Mouse (Mus musculus): ENCODE data around the gene Mtmr4. TPM values are rescaled to one million over a fixed set of nuclear protein-coding genes. Genes with fewer than 3 reads are reported as not detected.

Mtmr4 gene
- polyA plus RNA-seq, 1 experiment from 2014 or later = 65.1 TPM

- WGBS = 0% methylated on average over 14 of the region's 15 CpGs
- Histone ChIP-seq H3K9ac (replicated peaks; ENCODE audit: low read depth, low read length) (peak overlapping the region; percentile 77), H3K4me1 (replicated peaks; ENCODE audit: control insufficient read depth, insufficient read depth, low read length) (peaks cover 47% of the 10 kb centered on the region), H3K4me3 (replicated peaks; ENCODE audit: low read length) (peak overlapping the region; percentile 79), H3K9me3 (ENCODE audit: control insufficient read depth, low read length) (no peaks in the 10 kb centered on the region), H3K36me3 (ENCODE audit: control insufficient read depth, insufficient read depth) (no peaks in the 10 kb centered on the region), H3K4me2 (ENCODE audit: low read length) (peak overlapping the region; percentile 89), H3K27me3 (replicated peaks; ENCODE audit: control insufficient read depth, insufficient read depth, low read length) (no peaks in the 10 kb centered on the region), H3K27ac (ENCODE audit: low read length) (peak overlapping the region; percentile 92)
- no peak for ATAC-seq
Measured at GRCm38 (mm10) chr11:87592354-87592695, 363 bp downstream of the Mtmr4 start.

GRCm38 (mm10) chr11:87592713-87593598 is 994 bp downstream of the Mtmr4 start:
- 37% methylated on average over 13 of the region's 13 CpGs for WGBS
- Histone ChIP-seq H3K4me2 (ENCODE audit: low read length) (peak overlapping the region; percentile 89), H3K4me1 (replicated peaks; ENCODE audit: control insufficient read depth, insufficient read depth, low read length) (peaks cover 49% of the 10 kb centered on the region), H3K27ac (ENCODE audit: low read length) (peak overlapping the region; percentile 92), H3K4me3 (replicated peaks; ENCODE audit: low read length) (peak overlapping the region; percentile 79), H3K27me3 (replicated peaks; ENCODE audit: control insufficient read depth, insufficient read depth, low read length) (no peaks in the 10 kb centered on the region), H3K9ac (replicated peaks; ENCODE audit: low read depth, low read length) (peak overlapping the region; percentile 77), H3K9me3 (ENCODE audit: control insufficient read depth, low read length) (no peaks in the 10 kb centered on the region), H3K36me3 (ENCODE audit: control insufficient read depth, insufficient read depth) (peaks cover 4% of the 10 kb centered on the region; the same call in 1 of the 2 replicates)
- ATAC-seq = no peak

- H3K4me2 ChIP-seq (ENCODE audit: low read length) = peak overlapping the region; percentile 53
- 2% methylated on average over 22 of the region's 37 CpGs for WGBS
- peak; percentile 53 for ATAC-seq
- peaks cover 18% of the 10 kb centered on the region for H3K36me3 ChIP-seq (ENCODE audit: control insufficient read depth, insufficient read depth)
- H3K4me1 ChIP-seq (replicated peaks; ENCODE audit: control insufficient read depth, insufficient read depth, low read length) = peaks cover 40% of the 10 kb centered on the region
- H3K27ac ChIP-seq (ENCODE audit: low read length) = peak overlapping the region; percentile 89
- peak overlapping the region; percentile 98 for H3K9ac ChIP-seq (replicated peaks; ENCODE audit: low read depth, low read length)
- peak overlapping the region; percentile 90 for H3K4me3 ChIP-seq (replicated peaks; ENCODE audit: low read length)
- H3K9me3 ChIP-seq (ENCODE audit: control insufficient read depth, low read length) = no peaks in the 10 kb centered on the region
- H3K27me3 ChIP-seq (replicated peaks; ENCODE audit: control insufficient read depth, insufficient read depth, low read length) = no peaks in the 10 kb centered on the region
Measured at GRCm38 (mm10) chr11:87595327-87595841, 3.4 kb downstream of the Mtmr4 start.

GRCm38 (mm10) chr11:87595976-87596375 is 4.0 kb downstream of the Mtmr4 start:
- H3K4me2 ChIP-seq (ENCODE audit: low read length) = peak overlapping the region; percentile 53
- no peak for ATAC-seq

GRCm38 (mm10) chr11:87596492-87596891 is 4.5 kb downstream of the Mtmr4 start:
- 19% methylated on average over 2 of the region's 2 CpGs for WGBS
- H3K4me1 ChIP-seq (replicated peaks; ENCODE audit: control insufficient read depth, insufficient read depth, low read length) = peaks cover 35% of the 10 kb centered on the region

More at GRCm38 (mm10) chr11:87595976-87596375, 4.0 kb downstream of the Mtmr4 start:
- H3K9me3 ChIP-seq (ENCODE audit: control insufficient read depth, low read length) = no peaks in the 10 kb centered on the region
- peak overlapping the region; percentile 89 for H3K27ac ChIP-seq (ENCODE audit: low read length)
- H3K27me3 ChIP-seq (replicated peaks; ENCODE audit: control insufficient read depth, insufficient read depth, low read length) = no peaks in the 10 kb centered on the region
- WGBS = 2% methylated on average over 7 of the region's 7 CpGs
- peaks cover 22% of the 10 kb centered on the region for H3K36me3 ChIP-seq (ENCODE audit: control insufficient read depth, insufficient read depth)
- H3K4me3 ChIP-seq (replicated peaks; ENCODE audit: low read length) = peak overlapping the region; percentile 90
- peaks cover 35% of the 10 kb centered on the region for H3K4me1 ChIP-seq (replicated peaks; ENCODE audit: control insufficient read depth, insufficient read depth, low read length)
- H3K9ac ChIP-seq (replicated peaks; ENCODE audit: low read depth, low read length) = peak overlapping the region; percentile 98

GRCm38 (mm10) chr11:87597061-87597460 is 5.1 kb downstream of the Mtmr4 start:
- H3K36me3 ChIP-seq (ENCODE audit: control insufficient read depth, insufficient read depth) = peaks cover 31% of the 10 kb centered on the region
- H3K27me3 ChIP-seq (replicated peaks; ENCODE audit: control insufficient read depth, insufficient read depth, low read length) = no peaks in the 10 kb centered on the region
- ATAC-seq = no peak
- H3K4me2 ChIP-seq (ENCODE audit: low read length) = peak overlapping the region; percentile 53
- peak overlapping the region; percentile 90 for H3K4me3 ChIP-seq (replicated peaks; ENCODE audit: low read length)
- peak overlapping the region; percentile 98 for H3K9ac ChIP-seq (replicated peaks; ENCODE audit: low read depth, low read length)
- H3K4me1 ChIP-seq (replicated peaks; ENCODE audit: control insufficient read depth, insufficient read depth, low read length) = peaks cover 35% of the 10 kb centered on the region
- no peaks in the 10 kb centered on the region for H3K9me3 ChIP-seq (ENCODE audit: control insufficient read depth, low read length)
- H3K27ac ChIP-seq (ENCODE audit: low read length) = peak overlapping the region; percentile 89; the same call in 1 of the 2 replicates

More at GRCm38 (mm10) chr11:87596492-87596891, 4.5 kb downstream of the Mtmr4 start:
- Histone ChIP-seq H3K36me3 (ENCODE audit: control insufficient read depth, insufficient read depth) (peaks cover 25% of the 10 kb centered on the region), H3K9ac (replicated peaks; ENCODE audit: low read depth, low read length) (peak overlapping the region; percentile 98), H3K4me2 (ENCODE audit: low read length) (peak overlapping the region; percentile 53), H3K4me3 (replicated peaks; ENCODE audit: low read length) (peak overlapping the region; percentile 90), H3K27me3 (replicated peaks; ENCODE audit: control insufficient read depth, insufficient read depth, low read length) (no peaks in the 10 kb centered on the region), H3K27ac (ENCODE audit: low read length) (peak overlapping the region; percentile 89), H3K9me3 (ENCODE audit: control insufficient read depth, low read length) (no peaks in the 10 kb centered on the region)
- no peak for ATAC-seq

GRCm38 (mm10) chr11:87599395-87600089 is 7.6 kb downstream of the Mtmr4 start:
- Histone ChIP-seq H3K4me2 (ENCODE audit: low read length) (no peak overlapping the region), H3K27me3 (replicated peaks; ENCODE audit: control insufficient read depth, insufficient read depth, low read length) (no peaks in the 10 kb centered on the region), H3K36me3 (ENCODE audit: control insufficient read depth, insufficient read depth) (peaks cover 53% of the 10 kb centered on the region), H3K9me3 (ENCODE audit: control insufficient read depth, low read length) (no peaks in the 10 kb centered on the region), H3K4me3 (replicated peaks; ENCODE audit: low read length) (no peak overlapping the region), H3K27ac (ENCODE audit: low read length) (no peak overlapping the region), H3K4me1 (replicated peaks; ENCODE audit: control insufficient read depth, insufficient read depth, low read length) (peaks cover 19% of the 10 kb centered on the region), H3K9ac (replicated peaks; ENCODE audit: low read depth, low read length) (no peak overlapping the region)
- ATAC-seq = no peak
- 90% methylated on average over 13 of the region's 13 CpGs for WGBS

GRCm38 (mm10) chr11:87600322-87600853 is 8.4 kb downstream of the Mtmr4 start:
- Histone ChIP-seq H3K27me3 (replicated peaks; ENCODE audit: control insufficient read depth, insufficient read depth, low read length) (no peaks in the 10 kb centered on the region), H3K36me3 (ENCODE audit: control insufficient read depth, insufficient read depth) (peaks cover 60% of the 10 kb centered on the region), H3K27ac (ENCODE audit: low read length) (no peak overlapping the region), H3K4me3 (replicated peaks; ENCODE audit: low read length) (no peak overlapping the region), H3K9me3 (ENCODE audit: control insufficient read depth, low read length) (no peaks in the 10 kb centered on the region), H3K4me1 (replicated peaks; ENCODE audit: control insufficient read depth, insufficient read depth, low read length) (peaks cover 14% of the 10 kb centered on the region), H3K9ac (replicated peaks; ENCODE audit: low read depth, low read length) (no peak overlapping the region), H3K4me2 (ENCODE audit: low read length) (no peak overlapping the region)
- no peak for ATAC-seq
- 95% methylated on average over 10 of the region's 10 CpGs for WGBS

GRCm38 (mm10) chr11:87602234-87602633 is 10.3 kb downstream of the Mtmr4 start:
- no peaks in the 10 kb centered on the region for H3K27me3 ChIP-seq (replicated peaks; ENCODE audit: control insufficient read depth, insufficient read depth, low read length)
- H3K9me3 ChIP-seq (ENCODE audit: control insufficient read depth, low read length) = no peaks in the 10 kb centered on the region
- H3K9ac ChIP-seq (replicated peaks; ENCODE audit: low read depth, low read length) = no peak overlapping the region
- no peak overlapping the region for H3K4me3 ChIP-seq (replicated peaks; ENCODE audit: low read length)
- H3K36me3 ChIP-seq (ENCODE audit: control insufficient read depth, insufficient read depth) = peaks cover 75% of the 10 kb centered on the region
- no peak overlapping the region for H3K4me2 ChIP-seq (ENCODE audit: low read length)
- peaks cover 3% of the 10 kb centered on the region for H3K4me1 ChIP-seq (replicated peaks; ENCODE audit: control insufficient read depth, insufficient read depth, low read length)
- WGBS = 93% methylated on average over 9 of the region's 9 CpGs
- H3K27ac ChIP-seq (ENCODE audit: low read length) = no peak overlapping the region
- no peak for ATAC-seq

All from forebrain, embryonic 16.5 days (tissue).